In genomic region chr8:94942566-94942965, GRCm38 (mm10) we compare ENCODE assay signal across 9 mouse cellular contexts. TPM values are rescaled to one million over a fixed set of nuclear protein-coding genes. Genes with fewer than 3 reads are reported as not detected.
DNase-seq lines count a peak whose midpoint lies in the region; ATAC-seq and TF ChIP-seq lines count a peak whose summit lies in the region.
"Had no signal": no experiment of that assay in that cellular context is flagged by ENCODE, and none has a peak within 500 bp of the region (broad histone marks: within the 10 kb centered on the region; RNA-seq: fewer than 3 reads in every experiment).

No protein-coding gene starts in this region.

- peaks cover 64% of the 10 kb centered on the region for H3K27me3 ChIP-seq in G1E (ENCODE audit: insufficient read depth, low read length)
- H3K27me3 ChIP-seq: stomach, embryonic 15.5 days had no signal

- peaks cover 22% of the 10 kb centered on the region for H3K4me1 ChIP-seq in G1E (ENCODE audit: insufficient read depth, low read depth, low read length)

- H3K36me3 ChIP-seq in G1E (replicated peaks), result peaks cover 4% of the 10 kb centered on the region
- H3K36me3 ChIP-seq: stomach, embryonic 15.5 days had no signal

- peak; percentile 97 for TF ChIP-seq CTCF in G1E (IDR thresholded peaks at IDR 0.05; ENCODE audit: low read depth, low read length)

- H3K4me3 ChIP-seq in G1E (ENCODE audit: low read depth, low read length), result no peak overlapping the region
- H3K4me3 ChIP-seq: stomach, embryonic 15.5 days had no signal

- peak; percentile 19 for DNase-seq in cerebellum, adult 11 months
- DNase-seq in G1E (ENCODE audit: low spot score), result peak; percentile 37
- peak; percentile 44 to 65 for DNase-seq in cerebellum, postnatal 25 days
- DNase-seq in heart, adult 9 months (ENCODE audit: low spot score in 2 of 2), result peak; percentile 35 to 44
- peak; percentile 40 to 50 for DNase-seq in layer of hippocampus, postnatal 14 days (ENCODE audit: low spot score in 2 of 2)
- peak; percentile 51 to 78 for DNase-seq in lung, postnatal 4 days
- DNase-seq in spleen, adult 12 weeks (ENCODE audit: low spot score), result peak; percentile 59

- no peaks in the 10 kb centered on the region for H3K9me3 ChIP-seq in G1E (replicated peaks)
- H3K9me3 ChIP-seq: stomach, embryonic 15.5 days had no signal

- ATAC-seq in cerebellum, adult (ENCODE audit: insufficient number of reproducible peaks, low FRiP score, low TSS enrichment), result no peak
- no peak; the same call in 1 of the 2 replicates for ATAC-seq in G1E (ENCODE audit: extremely low read depth, insufficient number of reproducible peaks, low FRiP score, poor library complexity, severe bottlenecking)

RNA-seq across cellular contexts. Expression of gene Adgrg5, which starts 19.1 kb away (rescaled TPM):
- 3.2 and 6.4 TPM in 2 replicates for total RNA-seq in G1E (2014; fragmentation: Nextera tagmentation)
- total RNA-seq in G1E (2017), result 0.76 and 0.87 TPM in 2 replicates
- polyA plus RNA-seq in G1E (2012), result 1.9 and 2.9 TPM in 2 replicates
- not detected for total RNA-seq in layer of hippocampus, postnatal 14 days (2021)

RNA-seq across cellular contexts. Expression of gene Ccdc102a, which starts 24.7 kb away (rescaled TPM):
- 5.5 and 7.7 TPM in 2 replicates for total RNA-seq in G1E (2014; fragmentation: Nextera tagmentation)
- total RNA-seq in G1E (2017), result 3.3 and 4.5 TPM in 2 replicates
- 20.5 and 26.3 TPM in 2 replicates for polyA plus RNA-seq in G1E (2012)
- 1 to 10 TPM; 2.7 to 3.8 TPM for total RNA-seq in layer of hippocampus, postnatal 14 days (2021)

RNA-seq across cellular contexts. Expression of gene Adgrg1, which starts 32.0 kb away (rescaled TPM):
- 339 and 345 TPM in 2 replicates for total RNA-seq in G1E (2014; fragmentation: Nextera tagmentation)
- 54.0 and 57.7 TPM in 2 replicates for total RNA-seq in G1E (2017)
- 211 and 229 TPM in 2 replicates for polyA plus RNA-seq in G1E (2012)
- 100 to 1,000 TPM; 113 to 146 TPM for total RNA-seq in layer of hippocampus, postnatal 14 days (2021)
